Mouse (Mus musculus) embryonic facial prominence, embryonic 11.5 days (tissue): ENCODE measurements around the gene Cdk2ap2. TPM values are rescaled to one million over a fixed set of nuclear protein-coding genes. Genes with fewer than 3 reads are reported as not detected.
A peak's percentile ranks its signal among the peaks of the same experiment; 100 is the strongest.
"Not testable (repeated sequence)": the region's sequence is repeated elsewhere in the genome, so short reads cannot be mapped to it uniquely, and the experiment has no call there.

Experiments used
- ATAC-seq: fragments of 200-750 bp; cut with Nextera tagmentation; replicated peaks from 2 replicates; pipeline ENCODE4 v1.8.0; 2017; ENCODE audit warnings: low read depth; ENCODE audit not compliant: insufficient number of reproducible peaks, low FRiP score, low TSS enrichment
- DNase-seq: peaks from one replicate; pipeline ENCODE4 v3.0.0-alpha.2; 2015; ENCODE audit warnings: low spot score
- H3K27ac ChIP-seq: fragments of 300-500 bp; sonication (generic); replicated peaks from 2 replicates; pipeline ENCODE4 v1.5.1; 2014; ENCODE audit warnings: mild to moderate bottlenecking, low read depth, low read length, control low read depth
- H3K27me3 ChIP-seq: fragments of 300-500 bp; sonication (generic); 2 replicates; pipeline ENCODE4 v1.6.1; 2014; ENCODE audit warnings: mild to moderate bottlenecking, low read length, moderate library complexity, mixed read lengths; ENCODE audit not compliant: control insufficient read depth, insufficient read depth
- H3K36me3 ChIP-seq: fragments of 300-500 bp; sonication (generic); replicated peaks from 2 replicates; pipeline ENCODE4 v1.6.1; 2014; ENCODE audit warnings: low read depth, mild to moderate bottlenecking, low read length, moderate library complexity, mixed read lengths; ENCODE audit not compliant: control insufficient read depth, insufficient read depth
- H3K4me1 ChIP-seq: fragments of 300-500 bp; sonication (generic); 2 replicates; pipeline ENCODE4 v1.6.1; 2014; ENCODE audit warnings: low read length, mixed read lengths; ENCODE audit not compliant: control insufficient read depth, insufficient read depth
- H3K4me2 ChIP-seq: fragments of 300-500 bp; sonication (generic); 2 replicates; pipeline ENCODE4 v1.6.1; 2014; ENCODE audit warnings: low read depth, mild to moderate bottlenecking, control low read depth, low read length, moderate library complexity
- H3K4me3 ChIP-seq: fragments of 300-500 bp; sonication (generic); 2 replicates; pipeline ENCODE4 v1.5.1; 2014; ENCODE audit warnings: low read depth, low read length, control low read depth
- H3K9ac ChIP-seq: fragments of 300-500 bp; sonication (generic); replicated peaks from 2 replicates; pipeline ENCODE4 v1.6.1; 2014; ENCODE audit warnings: mild to moderate bottlenecking, control low read depth, low read length
- H3K9me3 ChIP-seq: fragments of 300-500 bp; sonication (generic); replicated peaks from 2 replicates; pipeline ENCODE4 v1.6.1; 2016; ENCODE audit warnings: mild to moderate bottlenecking, low read length, inconsistent platforms, mixed read lengths; ENCODE audit not compliant: control insufficient read depth
- WGBS: fragments of 180-500 bp; shearing (Covaris S2); extraction: QIAGEN DNeasy Blood & Tissue Kit; methylation state at CpG from one replicate; pipeline ENCODE4 v1.1.7; 2014; 5-methylcytosine and 5-hydroxymethylcytosine counted together
- polyA plus RNA-seq: library from polyadenylated mRNA; unstranded; fragments of >200 nt; fragmentation: Nextera tagmentation; extraction: Ambion mirVana; gene quantifications from 2 replicates; pipeline ENCODE4 v1.2.1, GENCODE M21; 2014

Cdk2ap2 gene
- polyA plus RNA-seq, 1 experiment from 2014 or later = 58.6 TPM

DNA sequence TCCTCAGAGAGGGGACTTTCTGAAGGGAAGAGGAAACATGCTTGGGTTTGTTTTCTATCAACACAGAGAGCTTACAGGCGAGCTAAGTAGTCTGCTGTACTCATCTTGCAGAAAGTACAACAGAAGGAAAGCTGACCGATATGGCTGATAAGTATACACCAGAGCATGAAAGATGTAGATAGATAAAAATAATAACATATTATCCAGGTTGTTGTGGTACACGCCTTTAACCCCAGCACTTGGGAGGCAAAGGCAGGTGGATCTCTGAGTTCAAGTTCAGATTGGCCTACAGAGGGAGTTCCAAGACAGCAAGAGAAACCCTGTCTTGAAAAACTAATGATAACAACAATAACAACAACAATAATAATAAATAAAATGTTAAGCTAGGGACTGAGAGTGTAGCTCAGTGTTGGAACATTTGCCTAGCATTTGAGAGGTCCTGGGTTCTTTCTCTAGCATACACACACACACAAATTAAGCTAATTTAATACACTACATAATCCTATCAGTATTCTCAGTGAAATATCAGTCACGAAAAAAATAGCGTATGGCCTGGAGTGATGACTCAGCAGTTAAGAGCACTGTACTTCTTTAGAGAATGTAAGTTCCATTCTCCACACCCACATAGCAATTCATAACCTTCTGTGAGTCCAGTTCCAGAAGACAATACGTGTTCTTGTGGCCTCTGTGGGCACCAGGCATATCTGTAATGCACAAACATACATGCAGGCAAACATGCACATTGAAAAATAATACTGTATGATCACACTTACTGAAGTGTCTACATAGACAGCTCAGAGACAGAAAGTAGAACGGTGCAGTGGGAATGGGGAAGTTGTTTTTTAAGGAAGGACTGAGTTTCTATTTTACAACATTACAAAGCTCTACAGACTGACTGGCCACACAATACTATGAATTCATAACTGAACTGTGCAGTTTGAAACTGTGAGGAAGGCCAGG, 25.7 kb downstream of the Cdk2ap2 start:
- Histone ChIP-seq H3K27ac (no peak overlapping the region), H3K9me3 (no peaks in the 10 kb centered on the region), H3K36me3 (no peaks in the 10 kb centered on the region), H3K4me3 (no peak overlapping the region), H3K4me1 (peaks cover 2% of the 10 kb centered on the region), H3K4me2 (no peak overlapping the region), H3K27me3 (no peaks in the 10 kb centered on the region), H3K9ac (no peak overlapping the region)
- no peak for ATAC-seq
- no peak for DNase-seq
- 84% methylated on average over 7 of the region's 7 CpGs for WGBS

GRCm38 (mm10) chr19:4124432-4124831, 27.4 kb downstream of the Cdk2ap2 start:
- DNase-seq (no peak), ATAC-seq (no peak)
- no peaks in the 10 kb centered on the region for H3K9me3 ChIP-seq
- H3K4me3 ChIP-seq = no peak overlapping the region
- 69% methylated on average over 4 of the region's 4 CpGs for WGBS
- H3K4me2 ChIP-seq = no peak overlapping the region
- H3K36me3 ChIP-seq = no peaks in the 10 kb centered on the region
- peaks cover 2% of the 10 kb centered on the region for H3K4me1 ChIP-seq
- no peaks in the 10 kb centered on the region for H3K27me3 ChIP-seq
- H3K9ac ChIP-seq = no peak overlapping the region
- no peak overlapping the region for H3K27ac ChIP-seq

GRCm38 (mm10) chr19:4125268-4125667, 28.3 kb downstream of the Cdk2ap2 start:
- H3K4me1 ChIP-seq, H3K27ac ChIP-seq, H3K36me3 ChIP-seq, H3K9me3 ChIP-seq, H3K27me3 ChIP-seq, DNase-seq: not testable (repeated sequence)
- H3K4me2 ChIP-seq = peak overlapping the region; percentile 19
- peak overlapping the region; percentile 39; the same call in 1 of the 2 replicates for H3K9ac ChIP-seq
- 18% methylated on average over 4 of the region's 4 CpGs for WGBS
- peak overlapping the region; percentile 78 for H3K4me3 ChIP-seq
- peak; percentile 31 for ATAC-seq

DNA sequence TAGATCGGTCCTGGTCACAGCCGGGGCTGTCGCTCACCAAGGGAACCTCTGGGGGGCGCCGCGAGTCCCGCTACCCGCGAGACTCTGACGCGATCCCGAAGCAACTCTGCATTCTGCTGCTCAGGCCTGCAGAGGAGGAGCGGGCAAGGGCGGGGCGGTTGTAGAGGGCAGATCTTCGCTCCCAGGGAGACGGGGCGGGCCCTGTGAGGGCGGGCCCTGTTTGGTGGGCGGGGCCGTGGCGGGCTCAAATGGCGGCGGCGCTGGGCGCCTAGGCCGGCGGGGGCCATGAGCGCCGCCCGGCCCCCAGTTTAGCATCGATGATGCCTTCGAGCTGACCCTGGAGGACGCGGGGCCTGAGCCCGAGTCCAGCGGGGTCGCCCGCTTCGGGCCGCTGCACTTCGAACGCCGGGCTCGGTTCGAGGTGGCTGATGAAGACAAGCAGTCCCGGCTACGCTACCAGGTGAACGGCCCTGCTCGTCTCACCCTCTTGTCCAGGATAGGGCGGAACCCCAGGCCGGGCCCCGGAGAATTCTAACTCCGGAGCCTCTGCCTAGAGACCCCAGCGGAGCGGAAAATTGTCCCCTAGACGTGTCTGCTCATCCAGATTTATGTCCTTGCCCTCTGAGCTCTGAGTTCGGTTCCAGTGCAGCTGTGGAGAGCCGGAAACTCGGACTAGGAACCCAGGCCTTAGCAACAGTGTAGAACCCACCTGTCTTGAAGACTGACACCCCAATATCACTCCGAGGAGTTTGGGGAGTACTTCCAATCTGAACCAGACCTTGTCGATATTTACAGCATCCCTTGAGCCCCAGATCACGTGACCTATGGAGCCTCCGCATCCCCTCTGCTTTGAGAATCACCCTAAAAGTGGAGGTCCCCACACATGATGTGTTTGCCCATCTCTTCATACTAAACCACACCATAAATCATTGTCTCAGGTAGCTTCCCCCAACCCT, 29.0 kb downstream of the Cdk2ap2 start, which contains the start of gene Aip:
Aip (minus strand) TSS at position 118 of the 956 bp plus-strand sequence.
- peak within 1 kb of the TSS; percentile 82 for H3K9ac ChIP-seq
- H3K27me3 ChIP-seq = no peaks in the 10 kb centered on the region
- H3K4me3 ChIP-seq = peak within 1 kb of the TSS; percentile 78
- no peak within 1 kb of the TSS for H3K27ac ChIP-seq
- under 1% methylated on average over 63 of the region's 64 CpGs for WGBS
- peak within 1 kb of the TSS; percentile 59 for H3K4me2 ChIP-seq
- H3K9me3 ChIP-seq = no peaks in the 10 kb centered on the region
- no peaks in the 10 kb centered on the region for H3K36me3 ChIP-seq
- ATAC-seq = peak; percentile 94
- H3K4me1 ChIP-seq = peaks cover 2% of the 10 kb centered on the region
- peak; percentile 98 for DNase-seq

DNA sequence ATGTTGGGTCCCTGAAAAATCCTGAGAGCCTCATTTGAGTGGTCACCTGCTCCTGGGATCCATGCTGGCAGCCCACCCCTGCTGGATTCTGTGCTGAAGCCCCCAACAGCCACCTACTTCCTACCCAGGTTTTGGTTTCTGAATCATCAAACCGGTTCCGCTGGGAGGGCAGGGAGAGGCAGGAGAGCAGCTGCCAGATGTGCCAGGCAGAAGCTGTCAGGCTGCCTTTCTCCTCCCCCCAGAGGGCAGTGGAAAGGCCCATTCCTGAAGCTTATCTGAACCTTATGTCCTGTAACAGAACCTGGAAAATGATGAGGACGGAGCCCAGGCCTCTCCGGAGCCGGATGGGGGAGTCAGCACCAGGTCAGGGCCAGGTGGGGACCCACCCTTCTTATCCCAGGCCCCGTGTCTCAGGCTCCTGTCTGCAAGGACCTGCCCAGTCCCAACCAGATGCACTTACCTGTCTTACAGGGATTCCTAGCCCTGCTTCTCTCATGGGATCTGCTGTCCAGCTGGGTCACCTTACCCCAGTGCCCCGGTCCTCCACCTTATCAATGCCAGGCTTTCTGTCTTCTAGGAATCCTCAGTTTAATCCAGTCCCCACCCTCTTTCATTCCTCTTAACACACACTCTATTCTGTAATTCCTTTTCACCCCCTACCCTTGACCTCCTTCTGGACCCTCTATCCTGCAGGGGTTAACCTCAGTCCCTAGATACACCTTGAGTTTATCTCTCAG, 29.9 kb downstream of the Cdk2ap2 start:
- H3K4me3 ChIP-seq = peak overlapping the region; percentile 78
- ATAC-seq (no peak), DNase-seq (no peak)
- H3K27me3 ChIP-seq = no peaks in the 10 kb centered on the region
- H3K9me3 ChIP-seq = no peaks in the 10 kb centered on the region
- H3K36me3 ChIP-seq = no peaks in the 10 kb centered on the region
- peaks cover 2% of the 10 kb centered on the region for H3K4me1 ChIP-seq
- no peak overlapping the region for H3K27ac ChIP-seq
- 65% methylated on average over 7 of the region's 7 CpGs for WGBS
- peak overlapping the region; percentile 59 for H3K4me2 ChIP-seq
- peak overlapping the region; percentile 82 for H3K9ac ChIP-seq

DNA sequence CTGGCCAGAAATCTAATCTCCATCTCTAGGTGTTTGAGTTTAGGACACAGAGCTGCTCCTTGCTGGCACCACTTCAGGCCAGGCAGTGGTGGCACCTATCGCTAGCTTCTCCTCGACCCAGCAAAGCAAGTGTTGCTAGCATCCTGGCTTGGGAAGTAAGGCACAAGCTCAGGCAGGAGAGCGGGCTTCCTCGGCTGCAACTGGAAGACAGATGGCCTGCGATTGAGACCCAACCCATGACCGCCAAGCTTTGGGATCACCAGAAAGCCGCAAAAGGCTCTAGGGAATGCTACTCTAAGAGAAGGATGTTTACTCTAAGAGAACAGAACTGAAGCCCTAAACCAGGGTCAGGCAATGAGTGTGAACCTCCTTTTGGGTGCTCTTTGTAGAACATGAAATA, 32.5 kb downstream of the Cdk2ap2 start:
- Histone ChIP-seq H3K9me3 (no peaks in the 10 kb centered on the region), H3K4me1 (peaks cover 2% of the 10 kb centered on the region), H3K9ac (no peak overlapping the region), H3K27ac (no peak overlapping the region), H3K4me2 (no peak overlapping the region), H3K36me3 (no peaks in the 10 kb centered on the region), H3K4me3 (no peak overlapping the region), H3K27me3 (no peaks in the 10 kb centered on the region)
- DNase-seq (no peak), ATAC-seq (no peak)
- WGBS = 97% methylated on average over 7 of the region's 7 CpGs

GRCm38 (mm10) chr19:4130106-4130505, 33.1 kb downstream of the Cdk2ap2 start:
- Histone ChIP-seq H3K9me3 (no peaks in the 10 kb centered on the region), H3K4me3 (no peak overlapping the region), H3K4me2 (no peak overlapping the region), H3K4me1 (peaks cover 2% of the 10 kb centered on the region), H3K27me3 (no peaks in the 10 kb centered on the region), H3K9ac (no peak overlapping the region), H3K36me3 (no peaks in the 10 kb centered on the region), H3K27ac (no peak overlapping the region)
- no peak for DNase-seq
- no peak for ATAC-seq
- 93% methylated on average over 4 of the region's 4 CpGs for WGBS
